Mouse (Mus musculus): Measurements from ENCODE around the gene Lzts3. TPM values are rescaled to one million over a fixed set of nuclear protein-coding genes. Genes with fewer than 3 reads are reported as not detected.

Lzts3 gene
- polyA plus RNA-seq, 1 experiment = 50.3 TPM

DNA sequence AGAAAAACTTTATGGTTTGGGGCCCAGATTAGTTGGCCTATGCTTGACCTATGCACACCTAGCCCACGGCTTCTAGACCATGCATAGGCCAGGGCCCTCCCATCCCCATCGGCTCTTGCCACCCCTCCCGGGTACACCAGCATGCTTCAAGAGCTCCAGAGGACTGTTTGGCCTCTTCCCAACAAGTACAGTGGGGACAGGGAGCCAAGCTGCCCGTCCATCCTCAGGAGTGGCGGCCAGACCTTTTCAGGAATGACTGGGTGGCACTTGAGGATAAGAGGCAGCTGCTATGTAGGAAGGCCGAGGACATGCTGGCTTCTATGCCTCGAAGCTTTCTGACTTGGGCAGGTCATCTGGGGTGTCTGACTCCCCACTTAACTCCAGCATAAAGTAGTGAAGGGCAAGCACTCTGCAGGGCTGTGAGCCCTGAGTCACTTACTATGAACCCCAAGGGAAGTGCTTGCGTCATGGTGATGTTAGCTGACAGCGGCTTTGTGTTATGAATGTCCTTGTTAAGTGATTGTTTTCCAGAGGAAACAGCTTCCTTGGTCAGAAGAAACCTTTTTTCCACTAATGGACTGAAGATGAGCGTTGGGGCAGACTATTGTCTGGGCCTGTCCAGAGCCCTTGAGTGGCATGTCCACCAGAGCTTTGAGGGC is 58.6 kb downstream of the Lzts3 start:
- Histone ChIP-seq H3K4me3 (ENCODE audit: low read depth, low read length) (no peak overlapping the region), H3K36me3 (ENCODE audit: control insufficient read depth, insufficient read depth, low read length) (no peaks in the 10 kb centered on the region), H3K27ac (ENCODE audit: insufficient read depth, low read depth, low read length) (no peak overlapping the region), H3K27me3 (ENCODE audit: control insufficient read depth, insufficient read depth, low read length) (peaks cover 25% of the 10 kb centered on the region), H3K4me1 (ENCODE audit: control insufficient read depth, insufficient read depth, insufficient read length, low read length) (no peaks in the 10 kb centered on the region; the same call in 1 of the 2 replicates)
- TF ChIP-seq CTCF (IDR thresholded peaks at IDR 0.05; ENCODE audit: extremely low read depth, insufficient read length, insufficient replicate concordance, low read depth, low read length) (no peak), POLR2A (IDR thresholded peaks at IDR 0.05; ENCODE audit: low read depth, low read length) (no peak)
- WGBS = 80% methylated on average over 10 of the region's 10 CpGs

Other genes starting within 250 kb of the Lzts3 start
- gene Cpxm1, start 245.2 kb downstream of the Lzts3 start, polyA plus RNA-seq (2012; rRNA removed) = 2.2 and 2.9 TPM in 2 replicates
- not detected in 2 replicates for gene Gm28372, start 237.6 kb downstream of the Lzts3 start, polyA plus RNA-seq (2012; rRNA removed)
- gene 1700020A23Rik, start 237.5 kb downstream of the Lzts3 start, polyA plus RNA-seq (2012; rRNA removed) = not detected in 2 replicates
- not detected in 2 replicates for gene Tmem239, start 236.3 kb downstream of the Lzts3 start, polyA plus RNA-seq (2012; rRNA removed)
- gene Vps16, start 218.5 kb downstream of the Lzts3 start, polyA plus RNA-seq (2012; rRNA removed) = 22.5 and 38.8 TPM in 2 replicates
- 8.5 and 11.6 TPM in 2 replicates for gene Pced1a, start 218.1 kb downstream of the Lzts3 start, polyA plus RNA-seq (2012; rRNA removed)
- gene Ptpra, start 192.5 kb downstream of the Lzts3 start, polyA plus RNA-seq (2012; rRNA removed) = 15.0 and 21.8 TPM in 2 replicates
- gene Mrps26, start 79.1 kb downstream of the Lzts3 start, polyA plus RNA-seq (2012; rRNA removed) = 38.0 and 82.5 TPM in 2 replicates
- gene Oxt, start 66.6 kb downstream of the Lzts3 start, polyA plus RNA-seq (2012; rRNA removed) = not detected in 2 replicates
- not detected in 2 replicates for gene Avp, start 60.2 kb downstream of the Lzts3 start, polyA plus RNA-seq (2012; rRNA removed)
- gene Fastkd5, start 12.8 kb downstream of the Lzts3 start, polyA plus RNA-seq (2012; rRNA removed) = 0.70 and 0.74 TPM in 2 replicates
- gene Ubox5, start 12.8 kb downstream of the Lzts3 start, polyA plus RNA-seq (2012; rRNA removed) = 2.0 and 3.4 TPM in 2 replicates
- gene Ddrgk1, start 21.9 kb upstream of the Lzts3 start, polyA plus RNA-seq (2012; rRNA removed) = 29.3 and 55.9 TPM in 2 replicates
- 9.5 and 16.2 TPM in 2 replicates for gene Itpa, start 24.8 kb upstream of the Lzts3 start, polyA plus RNA-seq (2012; rRNA removed)
- gene Slc4a11, start 54.7 kb upstream of the Lzts3 start, polyA plus RNA-seq (2012; rRNA removed) = 0.47 and 6.0 TPM in 2 replicates

All from small intestine, adult 2 months (tissue).